Mouse (Mus musculus) liver, embryonic 11.5 days (tissue): ENCODE measurements at regions not wholly inside any gene's neighbourhood (a gene's known extent, or its start where the extent isn't known, plus 50 kb on each side); places are given as distances from the start of the nearest gene placed in this dataset.

ENCODE experiments used
- ATAC-seq: fragments of 200-750 bp; cut with Nextera tagmentation; replicated peaks from 2 replicates; pipeline ENCODE4 v1.8.0; 2017; ENCODE audit warnings: moderate number of reproducible peaks, mild to moderate bottlenecking, moderate TSS enrichment, moderate library complexity; ENCODE audit not compliant: low FRiP score
- DNase-seq: peaks from one replicate; pipeline ENCODE4 v3.0.0-alpha.2; 2017; ENCODE audit warnings: low spot score
- H3K27ac ChIP-seq: fragments of 300-500 bp; sonication (generic); 2 replicates; pipeline ENCODE4 v1.5.1; 2014; ENCODE audit warnings: mild to moderate bottlenecking, low read depth, low read length, control low read depth
- H3K27me3 ChIP-seq: fragments of 300-500 bp; sonication (generic); replicated peaks from 2 replicates; pipeline ENCODE4 v1.6.1; 2014; ENCODE audit warnings: low read length, mixed read lengths; ENCODE audit not compliant: control insufficient read depth, insufficient read depth
- H3K36me3 ChIP-seq: fragments of 300-500 bp; sonication (generic); 2 replicates; pipeline ENCODE4 v1.6.1; 2014; ENCODE audit warnings: mild to moderate bottlenecking, low read length, moderate library complexity, mixed read lengths; ENCODE audit not compliant: control insufficient read depth, insufficient read depth
- H3K4me1 ChIP-seq: fragments of 300-500 bp; sonication (generic); replicated peaks from 2 replicates; pipeline ENCODE4 v1.6.1; 2014; ENCODE audit warnings: low read length, mixed read lengths; ENCODE audit not compliant: control insufficient read depth, insufficient read depth
- H3K4me2 ChIP-seq: fragments of 300-500 bp; sonication (generic); 2 replicates; pipeline ENCODE4 v1.6.1; 2014; ENCODE audit warnings: mild to moderate bottlenecking, control low read depth, moderate library complexity
- H3K4me3 ChIP-seq: fragments of 300-500 bp; sonication (generic); 2 replicates; pipeline ENCODE4 v1.5.1; 2014; ENCODE audit warnings: low read depth, low read length, control low read depth
- H3K9ac ChIP-seq: fragments of 300-500 bp; sonication (generic); 2 replicates; pipeline ENCODE4 v1.6.1; 2014; ENCODE audit warnings: low read depth, low read length, control low read depth
- H3K9me3 ChIP-seq: fragments of 300-500 bp; sonication (generic); 2 replicates; pipeline ENCODE4 v1.6.1; 2016; ENCODE audit warnings: low read length, inconsistent platforms, mixed read lengths; ENCODE audit not compliant: control insufficient read depth
- WGBS: fragments of 180-500 bp; shearing (Covaris S2); extraction: QIAGEN DNeasy Blood & Tissue Kit; methylation state at CpG from one replicate; pipeline ENCODE4 v1.1.7; 2014; 5-methylcytosine and 5-hydroxymethylcytosine counted together

GRCm38 (mm10) chr8:116174891-116175290 is 329.9 kb upstream of the Dynlrb2 start:
- Histone ChIP-seq H3K36me3 (no peaks in the 10 kb centered on the region), H3K4me3 (no peak overlapping the region), H3K4me1 (no peaks in the 10 kb centered on the region), H3K9me3 (no peaks in the 10 kb centered on the region), H3K27me3 (no peaks in the 10 kb centered on the region), H3K9ac (no peak overlapping the region), H3K4me2 (no peak overlapping the region), H3K27ac (no peak overlapping the region)
- WGBS = 36% methylated on average over 3 of the region's 3 CpGs
- ATAC-seq (no peak), DNase-seq (no peak)

- Histone ChIP-seq H3K4me1 (no peaks in the 10 kb centered on the region), H3K36me3 (no peaks in the 10 kb centered on the region), H3K9me3 (no peaks in the 10 kb centered on the region), H3K27me3 (no peaks in the 10 kb centered on the region), H3K4me2 (no peak overlapping the region), H3K27ac (no peak overlapping the region), H3K9ac (no peak overlapping the region), H3K4me3 (no peak overlapping the region)
- DNase-seq (no peak), ATAC-seq (no peak)
- WGBS = 38% methylated on average over 1 of the region's 1 CpGs
These were observed 330.8 kb upstream of the Dynlrb2 start for GRCm38 (mm10) chr8:116173961-116174360.

GRCm38 (mm10) chr8:116167874-116168273 is 336.9 kb upstream of the Dynlrb2 start:
- H3K4me1 ChIP-seq = no peaks in the 10 kb centered on the region
- no peak overlapping the region for H3K4me3 ChIP-seq
- H3K9ac ChIP-seq = no peak overlapping the region
- no peaks in the 10 kb centered on the region for H3K9me3 ChIP-seq
- H3K4me2 ChIP-seq = no peak overlapping the region
- H3K27ac ChIP-seq = no peak overlapping the region
- no peaks in the 10 kb centered on the region for H3K27me3 ChIP-seq
- DNase-seq (no peak), ATAC-seq (no peak)
- H3K36me3 ChIP-seq = no peaks in the 10 kb centered on the region
- WGBS = 42% methylated on average over 4 of the region's 4 CpGs

- H3K36me3 ChIP-seq = no peaks in the 10 kb centered on the region
- H3K9me3 ChIP-seq = no peaks in the 10 kb centered on the region
- H3K4me1 ChIP-seq = no peaks in the 10 kb centered on the region
- DNase-seq = no peak
- no peak overlapping the region for H3K4me2 ChIP-seq
- H3K27me3 ChIP-seq = no peaks in the 10 kb centered on the region
- WGBS = 39% methylated on average over 8 of the region's 8 CpGs
- no peak overlapping the region for H3K9ac ChIP-seq
- no peak overlapping the region for H3K4me3 ChIP-seq
- no peak for ATAC-seq
- no peak overlapping the region for H3K27ac ChIP-seq
These were observed 339.8 kb upstream of the Dynlrb2 start for GRCm38 (mm10) chr8:116164989-116165299.

GRCm38 (mm10) chr8:116164190-116164988 is 340.4 kb upstream of the Dynlrb2 start:
- Histone ChIP-seq H3K9me3 (no peaks in the 10 kb centered on the region), H3K27ac (no peak overlapping the region), H3K36me3 (no peaks in the 10 kb centered on the region), H3K4me3 (no peak overlapping the region), H3K4me2 (no peak overlapping the region), H3K4me1 (no peaks in the 10 kb centered on the region), H3K27me3 (no peaks in the 10 kb centered on the region), H3K9ac (no peak overlapping the region)
- DNase-seq = no peak
- ATAC-seq = no peak
- 51% methylated on average over 5 of the region's 5 CpGs for WGBS

GRCm38 (mm10) chr8:116160932-116161331 is 343.8 kb upstream of the Dynlrb2 start:
- H3K27me3 ChIP-seq = no peaks in the 10 kb centered on the region
- H3K4me1 ChIP-seq = no peaks in the 10 kb centered on the region
- no peaks in the 10 kb centered on the region for H3K36me3 ChIP-seq
- ATAC-seq (no peak), DNase-seq (no peak)
- H3K4me2 ChIP-seq = no peak overlapping the region
- H3K9me3 ChIP-seq = no peaks in the 10 kb centered on the region
- H3K27ac ChIP-seq = no peak overlapping the region
- no peak overlapping the region for H3K9ac ChIP-seq
- 56% methylated on average over 5 of the region's 5 CpGs for WGBS
- H3K4me3 ChIP-seq = no peak overlapping the region

GRCm38 (mm10) chr8:116143687-116144573 is 360.8 kb upstream of the Dynlrb2 start:
- Histone ChIP-seq H3K9ac (no peak overlapping the region), H3K4me3 (no peak overlapping the region), H3K27me3 (no peaks in the 10 kb centered on the region), H3K27ac (no peak overlapping the region), H3K4me2 (no peak overlapping the region), H3K36me3 (no peaks in the 10 kb centered on the region), H3K4me1 (no peaks in the 10 kb centered on the region), H3K9me3 (no peaks in the 10 kb centered on the region)
- WGBS = 57% methylated on average over 13 of the region's 13 CpGs
- DNase-seq (no peak), ATAC-seq (no peak)

- H3K9me3 ChIP-seq = no peaks in the 10 kb centered on the region
- H3K36me3 ChIP-seq = no peaks in the 10 kb centered on the region
- H3K9ac ChIP-seq = no peak overlapping the region
- no peak overlapping the region for H3K27ac ChIP-seq
- WGBS = 73% methylated on average over 5 of the region's 5 CpGs
- DNase-seq (no peak), ATAC-seq (no peak)
- H3K4me2 ChIP-seq = no peak overlapping the region
- H3K4me1 ChIP-seq = no peaks in the 10 kb centered on the region
- no peaks in the 10 kb centered on the region for H3K27me3 ChIP-seq
- no peak overlapping the region for H3K4me3 ChIP-seq
These were observed 363.4 kb upstream of the Dynlrb2 start for GRCm38 (mm10) chr8:116141363-116141762.

- WGBS = 85% methylated on average over 1 of the region's 1 CpGs
- H3K9ac ChIP-seq = no peak overlapping the region
- no peaks in the 10 kb centered on the region for H3K9me3 ChIP-seq
- no peaks in the 10 kb centered on the region for H3K4me1 ChIP-seq
- no peak overlapping the region for H3K4me2 ChIP-seq
- H3K27me3 ChIP-seq = no peaks in the 10 kb centered on the region
- ATAC-seq (no peak), DNase-seq (no peak)
- H3K27ac ChIP-seq = no peak overlapping the region
- no peak overlapping the region for H3K4me3 ChIP-seq
- no peaks in the 10 kb centered on the region for H3K36me3 ChIP-seq
These were observed 364.8 kb upstream of the Dynlrb2 start for GRCm38 (mm10) chr8:116139934-116140333.
